Mouse (Mus musculus): ENCODE measurements at regions not wholly inside any gene's neighbourhood (a gene's known extent, or its start where the extent isn't known, plus 50 kb on each side); places are given as distances from the start of the nearest gene placed in this dataset.

GRCm38 (mm10) chr5:41370356-41370755, 337.6 kb downstream of the Rab28 start:
- H3K9ac ChIP-seq (ENCODE audit: low read length) = no peak overlapping the region
- 62% methylated on average over 4 of the region's 4 CpGs for WGBS
- DNase-seq (ENCODE audit: low spot score, missing footprints) = no peak
- H3K27ac ChIP-seq (ENCODE audit: low read depth, low read length) = no peak overlapping the region
- no peak overlapping the region for H3K4me3 ChIP-seq (ENCODE audit: low read depth, low read length)
- H3K4me2 ChIP-seq = no peak overlapping the region
- ATAC-seq (ENCODE audit: low FRiP score) = no peak
- H3K36me3 ChIP-seq (ENCODE audit: control insufficient read depth, insufficient read depth, low read length) = no peaks in the 10 kb centered on the region
- H3K27me3 ChIP-seq (ENCODE audit: control insufficient read depth, insufficient read depth, low read length) = no peaks in the 10 kb centered on the region
- no peaks in the 10 kb centered on the region for H3K4me1 ChIP-seq (ENCODE audit: control insufficient read depth, insufficient read depth, low read length)
- no peaks in the 10 kb centered on the region for H3K9me3 ChIP-seq (ENCODE audit: control insufficient read depth, low read length)

GRCm38 (mm10) chr5:41369907-41370306, 338.1 kb downstream of the Rab28 start:
- DNase-seq (ENCODE audit: low spot score, missing footprints) (no peak), ATAC-seq (ENCODE audit: low FRiP score) (no peak)
- Histone ChIP-seq H3K36me3 (ENCODE audit: control insufficient read depth, insufficient read depth, low read length) (no peaks in the 10 kb centered on the region), H3K4me3 (ENCODE audit: low read depth, low read length) (no peak overlapping the region), H3K9me3 (ENCODE audit: control insufficient read depth, low read length) (no peaks in the 10 kb centered on the region), H3K4me1 (ENCODE audit: control insufficient read depth, insufficient read depth, low read length) (no peaks in the 10 kb centered on the region), H3K27me3 (ENCODE audit: control insufficient read depth, insufficient read depth, low read length) (no peaks in the 10 kb centered on the region), H3K27ac (ENCODE audit: low read depth, low read length) (no peak overlapping the region), H3K4me2 (no peak overlapping the region), H3K9ac (ENCODE audit: low read length) (no peak overlapping the region)
- 65% methylated on average over 3 of the region's 3 CpGs for WGBS

- H3K4me1 ChIP-seq (ENCODE audit: control insufficient read depth, insufficient read depth, low read length) = no peaks in the 10 kb centered on the region
- H3K9ac ChIP-seq (ENCODE audit: low read length) = no peak overlapping the region
- H3K4me3 ChIP-seq (ENCODE audit: low read depth, low read length) = no peak overlapping the region
- H3K4me2 ChIP-seq = no peak overlapping the region
- H3K27ac ChIP-seq (ENCODE audit: low read depth, low read length) = no peak overlapping the region
- no peaks in the 10 kb centered on the region for H3K36me3 ChIP-seq (ENCODE audit: control insufficient read depth, insufficient read depth, low read length)
- 82% methylated on average over 4 of the region's 4 CpGs for WGBS
- H3K27me3 ChIP-seq (ENCODE audit: control insufficient read depth, insufficient read depth, low read length) = no peaks in the 10 kb centered on the region
- ATAC-seq (ENCODE audit: low FRiP score) = no peak
- H3K9me3 ChIP-seq (ENCODE audit: control insufficient read depth, low read length) = no peaks in the 10 kb centered on the region
- no peak for DNase-seq (ENCODE audit: low spot score, missing footprints)
These were observed 342.1 kb downstream of the Rab28 start for GRCm38 (mm10) chr5:41365883-41366282.

GRCm38 (mm10) chr5:41348410-41348821, 359.5 kb downstream of the Rab28 start:
- ATAC-seq (ENCODE audit: low FRiP score) = no peak
- Histone ChIP-seq H3K27me3 (ENCODE audit: control insufficient read depth, insufficient read depth, low read length) (no peaks in the 10 kb centered on the region), H3K9me3 (ENCODE audit: control insufficient read depth, low read length) (no peaks in the 10 kb centered on the region), H3K4me1 (ENCODE audit: control insufficient read depth, insufficient read depth, low read length) (no peaks in the 10 kb centered on the region), H3K36me3 (ENCODE audit: control insufficient read depth, insufficient read depth, low read length) (no peaks in the 10 kb centered on the region), H3K4me2 (no peak overlapping the region), H3K9ac (ENCODE audit: low read length) (no peak overlapping the region), H3K27ac (ENCODE audit: low read depth, low read length) (no peak overlapping the region), H3K4me3 (ENCODE audit: low read depth, low read length) (no peak overlapping the region)
- WGBS = 82% methylated on average over 2 of the region's 2 CpGs
- no peak for DNase-seq (ENCODE audit: low spot score, missing footprints)

- Histone ChIP-seq H3K4me1 (ENCODE audit: control insufficient read depth, insufficient read depth, low read length) (no peaks in the 10 kb centered on the region), H3K27me3 (ENCODE audit: control insufficient read depth, insufficient read depth, low read length) (no peaks in the 10 kb centered on the region), H3K4me3 (ENCODE audit: low read depth, low read length) (no peak overlapping the region), H3K9ac (ENCODE audit: low read length) (no peak overlapping the region), H3K27ac (ENCODE audit: low read depth, low read length) (no peak overlapping the region), H3K4me2 (no peak overlapping the region), H3K9me3 (ENCODE audit: control insufficient read depth, low read length) (no peaks in the 10 kb centered on the region), H3K36me3 (ENCODE audit: control insufficient read depth, insufficient read depth, low read length) (no peaks in the 10 kb centered on the region)
- ATAC-seq (ENCODE audit: low FRiP score) (no peak), DNase-seq (ENCODE audit: low spot score, missing footprints) (no peak)
- 78% methylated on average over 3 of the region's 3 CpGs for WGBS
These were observed 360.5 kb downstream of the Rab28 start for GRCm38 (mm10) chr5:41347416-41347815.

- DNase-seq (ENCODE audit: low spot score, missing footprints) (no peak), ATAC-seq (ENCODE audit: low FRiP score) (no peak)
- H3K9ac ChIP-seq (ENCODE audit: low read length) = no peak overlapping the region
- no peaks in the 10 kb centered on the region for H3K36me3 ChIP-seq (ENCODE audit: control insufficient read depth, insufficient read depth, low read length)
- no peaks in the 10 kb centered on the region for H3K9me3 ChIP-seq (ENCODE audit: control insufficient read depth, low read length)
- H3K4me2 ChIP-seq = no peak overlapping the region
- no peaks in the 10 kb centered on the region for H3K4me1 ChIP-seq (ENCODE audit: control insufficient read depth, insufficient read depth, low read length)
- H3K4me3 ChIP-seq (ENCODE audit: low read depth, low read length) = no peak overlapping the region
- 82% methylated on average over 1 of the region's 1 CpGs for WGBS
- no peaks in the 10 kb centered on the region for H3K27me3 ChIP-seq (ENCODE audit: control insufficient read depth, insufficient read depth, low read length)
- H3K27ac ChIP-seq (ENCODE audit: low read depth, low read length) = no peak overlapping the region
These were observed 367.4 kb downstream of the Rab28 start for GRCm38 (mm10) chr5:41340581-41340980.

- H3K4me1 ChIP-seq (ENCODE audit: control insufficient read depth, insufficient read depth, low read length) = no peaks in the 10 kb centered on the region
These were observed 411.5 kb downstream of the Rab28 start for GRCm38 (mm10) chr5:41296440-41296839.

GRCm38 (mm10) chr5:41266731-41267130, 441.2 kb downstream of the Rab28 start:
- H3K36me3 ChIP-seq (ENCODE audit: control insufficient read depth, insufficient read depth, low read length) = no peaks in the 10 kb centered on the region
- no peak overlapping the region for H3K4me2 ChIP-seq
- no peaks in the 10 kb centered on the region for H3K27me3 ChIP-seq (ENCODE audit: control insufficient read depth, insufficient read depth, low read length)
- DNase-seq (ENCODE audit: low spot score, missing footprints) (no peak), ATAC-seq (ENCODE audit: low FRiP score) (no peak)
- H3K4me1 ChIP-seq (ENCODE audit: control insufficient read depth, insufficient read depth, low read length) = no peaks in the 10 kb centered on the region
- H3K4me3 ChIP-seq (ENCODE audit: low read depth, low read length) = no peak overlapping the region
- H3K9me3 ChIP-seq (ENCODE audit: control insufficient read depth, low read length) = no peaks in the 10 kb centered on the region
- no peak overlapping the region for H3K27ac ChIP-seq (ENCODE audit: low read depth, low read length)
- H3K9ac ChIP-seq (ENCODE audit: low read length) = no peak overlapping the region

More at GRCm38 (mm10) chr5:41296440-41296839, 411.5 kb downstream of the Rab28 start:
- WGBS = 84% methylated on average over 1 of the region's 1 CpGs
- no peak overlapping the region for H3K9ac ChIP-seq (ENCODE audit: low read length)
- no peaks in the 10 kb centered on the region for H3K9me3 ChIP-seq (ENCODE audit: control insufficient read depth, low read length)
- no peak overlapping the region for H3K4me2 ChIP-seq
- H3K27ac ChIP-seq (ENCODE audit: low read depth, low read length) = no peak overlapping the region
- DNase-seq (ENCODE audit: low spot score, missing footprints) (no peak), ATAC-seq (ENCODE audit: low FRiP score) (no peak)
- H3K4me3 ChIP-seq (ENCODE audit: low read depth, low read length) = no peak overlapping the region
- no peaks in the 10 kb centered on the region for H3K27me3 ChIP-seq (ENCODE audit: control insufficient read depth, insufficient read depth, low read length)
- H3K36me3 ChIP-seq (ENCODE audit: control insufficient read depth, insufficient read depth, low read length) = no peaks in the 10 kb centered on the region

GRCm38 (mm10) chr5:41266317-41266716, 441.6 kb downstream of the Rab28 start:
- Histone ChIP-seq H3K27ac (ENCODE audit: low read depth, low read length) (no peak overlapping the region), H3K4me3 (ENCODE audit: low read depth, low read length) (no peak overlapping the region), H3K36me3 (ENCODE audit: control insufficient read depth, insufficient read depth, low read length) (no peaks in the 10 kb centered on the region), H3K4me2 (no peak overlapping the region), H3K27me3 (ENCODE audit: control insufficient read depth, insufficient read depth, low read length) (no peaks in the 10 kb centered on the region), H3K9ac (ENCODE audit: low read length) (no peak overlapping the region), H3K4me1 (ENCODE audit: control insufficient read depth, insufficient read depth, low read length) (no peaks in the 10 kb centered on the region), H3K9me3 (ENCODE audit: control insufficient read depth, low read length) (no peaks in the 10 kb centered on the region)
- 76% methylated on average over 2 of the region's 2 CpGs for WGBS
- DNase-seq (ENCODE audit: low spot score, missing footprints) (peak; percentile 14), ATAC-seq (ENCODE audit: low FRiP score) (no peak)
